Mouse (Mus musculus) heart, adult 11 months (tissue): ENCODE measurements around the gene H2-DMa.
"Not testable (repeated sequence)": the region's sequence is repeated elsewhere in the genome, so short reads cannot be mapped to it uniquely, and the experiment has no call there.

Experiments
- DNase-seq: peaks from one replicate; pipeline ENCODE4 v3.0.0; 2022

The H2-DMa gene

GRCm38 (mm10) chr17:34127475-34127874, 8.1 kb downstream of the H2-DMa start:
- peak; percentile 97 for DNase-seq

- DNase-seq = peak; percentile 85
Measured at GRCm38 (mm10) chr17:34128264-34128937, 9.1 kb downstream of the H2-DMa start.

- DNase-seq = peak; percentile 87
Measured at GRCm38 (mm10) chr17:34128944-34129791, 9.8 kb downstream of the H2-DMa start.

- peak; percentile 91 for DNase-seq
Measured at GRCm38 (mm10) chr17:34130073-34130947, 11.0 kb downstream of the H2-DMa start.

- no peak for DNase-seq
Measured at GRCm38 (mm10) chr17:34131911-34132310, 12.6 kb downstream of the H2-DMa start.

- peak; percentile 87 for DNase-seq
Measured at GRCm38 (mm10) chr17:34133289-34133688, 13.9 kb downstream of the H2-DMa start.

- peak; percentile 88 for DNase-seq
Measured at GRCm38 (mm10) chr17:34134451-34134850, 15.1 kb downstream of the H2-DMa start.

GRCm38 (mm10) chr17:34135297-34136224, 16.2 kb downstream of the H2-DMa start:
- DNase-seq = peak; percentile 100

GRCm38 (mm10) chr17:34137601-34138000, 18.3 kb downstream of the H2-DMa start:
- DNase-seq = peak; percentile 90

GRCm38 (mm10) chr17:34138655-34139054, 19.3 kb downstream of the H2-DMa start:
- peak; percentile 91 for DNase-seq

- DNase-seq = peak; percentile 96
Measured at GRCm38 (mm10) chr17:34139416-34139815, 20.1 kb downstream of the H2-DMa start.

GRCm38 (mm10) chr17:34140240-34140639, 20.9 kb downstream of the H2-DMa start:
- no peak for DNase-seq

GRCm38 (mm10) chr17:34141448-34141847, 22.1 kb downstream of the H2-DMa start:
- DNase-seq = peak; percentile 87

- peak; percentile 93 for DNase-seq
Measured at GRCm38 (mm10) chr17:34142456-34143010, 23.2 kb downstream of the H2-DMa start.

- peak; percentile 99 for DNase-seq
Measured at GRCm38 (mm10) chr17:34143033-34143432, 23.7 kb downstream of the H2-DMa start, which contains the start of gene H2-DMb2. H2-DMb2 (plus strand) TSS chr17:34143307.

- DNase-seq = no peak
Measured at GRCm38 (mm10) chr17:34143461-34143860, 24.1 kb downstream of the H2-DMa start.

- not testable (repeated sequence) for DNase-seq
Measured at GRCm38 (mm10) chr17:34144221-34144620, 24.9 kb downstream of the H2-DMa start.

GRCm38 (mm10) chr17:34144960-34145371, 25.6 kb downstream of the H2-DMa start:
- peak; percentile 91 for DNase-seq

GRCm38 (mm10) chr17:34152923-34153322, 33.6 kb downstream of the H2-DMa start, which contains the start of gene H2-DMb1:
H2-DMb1 (plus strand) TSS chr17:34153072.
- peak; percentile 96 for DNase-seq

- no peak for DNase-seq
Measured at GRCm38 (mm10) chr17:34155534-34155933, 36.2 kb downstream of the H2-DMa start.

- DNase-seq = no peak
Measured at GRCm38 (mm10) chr17:34164202-34164895, 45.0 kb downstream of the H2-DMa start.
